Mouse (Mus musculus): ENCODE results near the gene Vnn3.

Vnn3 gene

DNA sequence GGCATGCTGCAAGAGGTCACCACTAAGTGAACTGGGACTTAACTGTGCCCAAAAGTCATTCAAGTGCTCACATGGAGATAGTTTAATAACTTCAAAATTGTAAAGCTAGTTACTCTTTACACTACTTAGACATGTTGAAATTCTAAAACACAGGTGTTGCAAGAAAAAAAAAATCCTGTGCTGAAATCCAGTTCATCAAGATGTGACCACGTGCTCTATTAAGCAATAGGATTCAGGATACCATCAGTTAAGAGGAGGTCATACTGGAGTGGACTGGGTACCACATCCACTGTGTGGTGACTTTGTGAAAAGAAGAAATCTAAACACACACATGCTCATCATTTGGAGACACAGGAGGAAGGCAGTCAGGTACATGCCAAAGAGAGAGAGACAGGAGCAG is 41.7 kb downstream of the Vnn3 start:
- DNase-seq (ENCODE audit: low spot score in 2 of 2), result no peak

DNA sequence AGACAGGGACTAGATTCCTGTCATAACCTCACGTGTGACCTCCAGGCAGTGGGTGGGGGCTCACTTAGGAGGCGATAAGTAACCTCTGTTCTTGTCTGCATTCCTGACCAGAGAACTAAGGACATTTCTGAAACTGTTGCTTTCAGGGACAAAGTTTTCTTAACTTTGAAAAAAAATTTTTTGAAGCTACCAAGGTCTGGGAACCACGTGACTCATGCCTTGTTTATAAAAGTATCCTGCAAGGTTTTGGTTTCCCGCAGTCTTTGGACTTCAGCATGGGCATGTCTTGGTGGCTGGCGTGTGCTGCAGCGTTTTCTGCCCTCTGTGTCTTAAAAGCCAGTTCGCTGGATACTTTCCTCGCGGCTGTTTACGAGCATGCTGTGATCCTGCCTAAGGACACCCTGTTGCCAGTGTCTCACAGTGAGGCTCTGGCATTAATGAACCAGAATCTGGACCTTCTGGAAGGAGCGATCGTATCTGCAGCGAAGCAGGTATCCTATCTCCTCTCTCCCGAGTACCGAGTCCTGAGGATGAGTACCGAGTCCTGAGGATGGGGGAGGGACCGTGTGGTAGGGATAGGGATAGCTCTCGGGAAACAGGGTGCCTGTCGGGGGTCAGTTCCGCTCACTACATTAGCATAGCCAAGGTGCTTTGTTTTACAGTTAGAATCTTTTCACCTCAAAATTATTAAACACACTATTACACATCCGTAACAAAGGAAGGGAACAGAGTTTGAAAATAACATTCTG is 43.5 kb downstream of the Vnn3 start, which contains the start of gene Vnn1:
Gene Vnn1 (plus strand): TSS at position 88 of the 749 bp plus-strand sequence.
- no peak for DNase-seq (ENCODE audit: low spot score in 2 of 2)

DNA sequence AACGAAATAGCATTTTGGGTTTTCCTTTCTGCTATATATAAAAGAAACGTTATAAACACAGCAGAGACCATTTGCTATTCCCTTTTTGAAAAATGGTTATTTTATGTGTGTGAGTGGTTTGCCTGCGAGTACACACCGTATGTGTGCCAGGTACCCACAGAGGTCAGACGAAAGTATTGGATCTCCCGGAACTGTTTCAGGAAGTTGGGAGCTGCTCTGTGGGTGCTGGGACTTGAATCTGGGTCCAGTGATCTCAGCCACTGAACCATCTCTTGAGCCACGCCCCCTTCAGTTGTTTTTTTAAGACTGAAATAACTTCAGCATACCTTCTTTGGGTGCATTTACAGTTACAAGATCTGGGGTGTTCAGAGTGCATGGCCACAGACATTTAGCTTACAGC is 44.1 kb downstream of the Vnn3 start:
- DNase-seq (ENCODE audit: low spot score in 2 of 2), result no peak

DNA sequence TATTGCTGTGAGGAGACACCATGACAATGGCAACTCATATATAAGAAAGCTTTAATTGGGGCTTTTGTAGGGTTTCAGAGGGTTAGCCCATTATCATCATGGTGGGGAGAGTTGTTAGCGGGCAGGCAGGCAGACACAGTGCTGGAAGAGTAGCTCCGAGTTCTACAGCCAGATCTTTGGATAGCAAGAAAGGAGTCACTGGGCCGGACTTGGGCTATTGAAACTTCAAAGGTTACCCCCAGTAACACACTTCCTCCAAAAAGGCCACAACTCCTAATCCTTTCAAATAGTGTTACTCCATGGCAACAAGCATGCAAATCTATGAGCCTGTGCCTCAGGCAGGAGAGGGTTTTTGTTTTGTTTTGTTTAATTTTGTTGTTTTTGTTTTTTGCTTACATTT is 49.9 kb downstream of the Vnn3 start:
- no peak for DNase-seq (ENCODE audit: low spot score in 2 of 2)

DNA sequence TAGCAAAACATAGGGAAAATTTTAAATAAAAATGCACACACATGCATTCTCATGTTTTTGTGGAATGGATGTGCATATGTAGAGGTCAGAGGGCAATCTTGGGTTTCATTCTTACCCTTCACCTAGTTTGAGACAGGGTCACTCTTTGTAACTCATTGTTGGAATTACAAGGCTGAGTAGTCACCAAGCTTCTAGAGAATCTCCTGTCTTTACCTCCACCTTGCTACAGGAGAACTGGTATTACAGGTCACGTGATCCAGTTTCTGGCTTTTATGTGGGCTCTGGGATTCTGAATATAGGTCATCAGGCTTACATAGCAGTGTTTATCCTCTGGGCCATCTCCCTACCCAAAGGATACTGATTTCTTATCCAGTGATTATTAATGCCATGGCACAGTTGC is 54.4 kb downstream of the Vnn3 start:
- DNase-seq (ENCODE audit: low spot score in 2 of 2), result no peak
